28 mouse cellular contexts compared by ENCODE assay signal in genomic region chr9:112938781-112939180, GRCm38 (mm10).
"Had no signal": no experiment of that assay in that cellular context is flagged by ENCODE, and none has a peak within 500 bp of the region (broad histone marks: within the 10 kb centered on the region; RNA-seq: fewer than 3 reads in every experiment).

No protein-coding gene starts in this region.

- H3K4me1 ChIP-seq: embryonic facial prominence, embryonic 10.5 days; embryonic facial prominence, embryonic 12.5 days; embryonic facial prominence, embryonic 13.5 days; embryonic facial prominence, embryonic 15.5 days; forebrain, embryonic 10.5 days; forebrain, embryonic 12.5 days; forebrain, embryonic 13.5 days; forebrain, embryonic 15.5 days had no signal

- H3K4me3 ChIP-seq: embryonic facial prominence, embryonic 10.5 days; embryonic facial prominence, embryonic 12.5 days; embryonic facial prominence, embryonic 13.5 days; embryonic facial prominence, embryonic 15.5 days; erythroblast, embryonic 14.5 days; forebrain, embryonic 10.5 days; forebrain, embryonic 12.5 days; forebrain, embryonic 13.5 days; forebrain, embryonic 15.5 days; gastrocnemius, adult 2 months had no signal

- H3K36me3 ChIP-seq: embryonic facial prominence, embryonic 10.5 days; embryonic facial prominence, embryonic 12.5 days; embryonic facial prominence, embryonic 13.5 days; embryonic facial prominence, embryonic 15.5 days; forebrain, embryonic 10.5 days; forebrain, embryonic 12.5 days; forebrain, embryonic 15.5 days had no signal

- DNase-seq: cerebellum, adult 18-20 months; cerebellum, adult 2 months; cerebellum, adult 8-10 months; cerebellum, adult 9-10 months; cerebellum, adult 9-11 months; cerebellum, postnatal 10 days; cerebellum, postnatal 14 days; cerebellum, postnatal 25 days; cerebellum, postnatal 36 days; embryo, embryonic 11 days; forebrain, postnatal 0 days; gastrocnemius, adult 2 months; gastrocnemius, postnatal 10 days; gastrocnemius, postnatal 14 days; gastrocnemius, postnatal 25 days; gastrocnemius, postnatal 36 days; heart, adult 11 months had no signal

- H3K9ac ChIP-seq: embryonic facial prominence, embryonic 12.5 days; embryonic facial prominence, embryonic 13.5 days; embryonic facial prominence, embryonic 15.5 days; forebrain, embryonic 12.5 days; forebrain, embryonic 13.5 days; forebrain, embryonic 15.5 days; forebrain, postnatal 0 days had no signal

- H3K9me3 ChIP-seq: embryonic facial prominence, embryonic 10.5 days; embryonic facial prominence, embryonic 12.5 days; embryonic facial prominence, embryonic 13.5 days; embryonic facial prominence, embryonic 15.5 days; forebrain, embryonic 10.5 days; forebrain, embryonic 12.5 days; forebrain, embryonic 13.5 days; forebrain, embryonic 15.5 days had no signal

- H3K27me3 ChIP-seq: embryonic facial prominence, embryonic 12.5 days; embryonic facial prominence, embryonic 13.5 days; embryonic facial prominence, embryonic 15.5 days; forebrain, embryonic 12.5 days; forebrain, embryonic 13.5 days; forebrain, embryonic 15.5 days had no signal

- ATAC-seq: forebrain, embryonic 13.5 days; forebrain, embryonic 14.5 days; forebrain, embryonic 15.5 days; forebrain, embryonic 16.5 days; forebrain, postnatal 0 days had no signal

- H3K27ac ChIP-seq: embryonic facial prominence, embryonic 10.5 days; embryonic facial prominence, embryonic 12.5 days; embryonic facial prominence, embryonic 13.5 days; embryonic facial prominence, embryonic 15.5 days; forebrain, embryonic 10.5 days; forebrain, embryonic 12.5 days; forebrain, embryonic 13.5 days; forebrain, embryonic 15.5 days; gastrocnemius, adult 2 months had no signal

- H3K4me2 ChIP-seq: embryonic facial prominence, embryonic 12.5 days; embryonic facial prominence, embryonic 13.5 days; embryonic facial prominence, embryonic 15.5 days; forebrain, embryonic 12.5 days; forebrain, embryonic 13.5 days; forebrain, embryonic 15.5 days had no signal
